Mouse (Mus musculus): ENCODE measurements around the gene Ucp2.

DNA sequence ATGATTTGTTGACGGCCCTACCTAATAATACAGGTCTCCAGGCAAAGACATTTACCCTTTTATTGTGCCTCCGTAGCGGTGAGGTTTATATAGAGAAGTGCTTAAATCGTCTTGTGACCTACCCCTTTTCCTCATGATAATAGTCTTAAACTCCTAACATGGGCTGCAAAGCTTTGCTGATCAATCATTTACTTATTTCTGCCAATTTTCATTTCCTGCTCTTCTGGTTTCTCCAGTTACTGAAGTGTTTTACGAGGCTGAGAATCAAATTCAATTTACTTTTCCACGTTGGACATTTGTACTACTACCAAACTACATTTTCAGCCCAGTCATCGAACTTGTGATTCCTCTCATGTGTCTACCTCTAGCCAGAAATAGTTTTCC is 44.4 kb downstream of the Ucp2 start:
- no peak for TF ChIP-seq TAL1 (IDR thresholded peaks at IDR 0.05; ENCODE audit: low read length)
- no peak for TF ChIP-seq GATA1 (IDR thresholded peaks at IDR 0.05; ENCODE audit: low read length)

All from erythroblast, embryonic 14.5 days (primary cell).